Mouse (Mus musculus) MN1 (cell line): Measurements from ENCODE around the gene Fkbp15.

Source experiments
- DNase-seq: peaks from one replicate; pipeline ENCODE4 v3.0.0-alpha.2; 2016; ENCODE audit warnings: low spot score

Gene Fkbp15

DNA sequence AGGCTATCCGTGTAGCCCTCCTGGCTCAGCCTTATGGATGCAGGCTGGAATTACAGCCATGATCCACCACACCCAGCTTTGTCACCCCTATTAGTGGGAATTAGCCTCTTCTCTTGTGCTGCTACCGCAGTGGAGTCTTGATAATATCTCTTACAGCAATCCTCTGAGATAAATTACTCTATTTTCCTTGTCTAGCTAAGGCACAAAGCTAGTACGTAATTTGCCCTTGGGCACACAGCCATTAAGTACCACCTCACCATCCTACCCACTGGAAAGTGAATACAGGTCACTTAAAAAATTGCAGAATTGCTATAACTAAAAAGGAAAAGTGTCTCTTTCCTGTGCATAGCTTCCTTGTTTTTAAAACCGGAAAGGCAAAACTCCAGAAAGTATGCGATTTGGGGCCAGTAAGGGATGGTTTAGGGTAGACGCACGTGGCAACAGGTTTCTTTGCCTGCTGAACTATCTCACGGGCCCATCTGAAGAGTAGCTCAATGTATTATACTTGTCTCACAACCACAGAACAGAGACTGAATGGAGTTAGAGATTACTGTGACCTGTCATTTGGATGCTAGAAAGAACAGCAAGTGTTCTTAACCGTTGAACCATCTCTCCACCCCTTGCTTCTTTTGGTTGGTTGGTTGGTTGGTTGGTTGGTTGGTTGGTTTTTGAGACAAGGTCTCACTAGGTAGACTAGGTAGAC lies 12.6 kb upstream of the Fkbp15 start:
- no peak for DNase-seq

- DNase-seq: no peak
Measured at GRCm38 (mm10) chr4:62372410-62372809, 12.1 kb upstream of the Fkbp15 start.

DNA sequence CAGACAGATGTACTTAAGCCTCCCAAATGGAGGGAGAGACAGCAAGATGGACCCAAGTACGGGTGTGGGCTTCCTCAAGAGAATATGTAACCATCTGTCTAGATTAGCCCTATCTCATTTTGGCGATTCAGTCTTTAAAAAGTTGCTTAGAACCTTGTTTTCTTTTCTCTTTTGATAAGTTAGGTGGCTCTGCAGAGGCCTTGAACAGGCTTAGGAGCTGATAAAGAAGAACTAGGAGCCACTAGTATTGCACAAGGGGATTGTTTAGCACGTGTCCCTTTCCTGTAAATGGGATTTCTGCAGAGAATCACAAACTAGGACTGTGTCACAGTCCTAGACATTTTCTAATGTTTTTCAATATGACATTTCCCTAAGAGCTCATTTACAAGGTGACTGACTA lies 8.7 kb upstream of the Fkbp15 start:
- no peak for DNase-seq

DNA sequence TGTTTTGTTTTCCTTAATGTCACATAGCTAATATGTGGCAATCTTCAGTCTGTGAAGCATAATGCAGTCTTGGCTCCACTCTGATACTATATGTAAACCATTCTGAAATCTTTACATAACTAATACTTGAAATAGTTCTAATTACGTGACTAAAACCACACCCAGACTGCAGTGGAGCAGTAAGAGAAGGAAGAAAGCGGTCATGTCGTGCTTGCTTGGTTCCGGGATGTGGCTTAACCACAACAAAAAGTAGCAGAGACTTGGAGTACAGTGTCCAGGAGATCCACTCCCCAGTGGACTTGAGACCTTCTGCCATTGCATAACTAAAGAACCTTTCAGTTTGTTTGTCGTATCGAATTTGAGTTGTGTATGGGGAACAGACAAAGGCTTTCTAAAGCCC lies 7.2 kb upstream of the Fkbp15 start:
- no peak for DNase-seq

GRCm38 (mm10) chr4:62366291-62366690 lies 5.9 kb upstream of the Fkbp15 start:
- DNase-seq: no peak

- DNase-seq: no peak
Measured at GRCm38 (mm10) chr4:62364299-62364698, 4.0 kb upstream of the Fkbp15 start.

GRCm38 (mm10) chr4:62362437-62362836 lies 2.1 kb upstream of the Fkbp15 start:
- no peak for DNase-seq

GRCm38 (mm10) chr4:62361997-62362396 lies 1.6 kb upstream of the Fkbp15 start:
- DNase-seq: no peak

GRCm38 (mm10) chr4:62361571-62361970 lies 1.2 kb upstream of the Fkbp15 start:
- no peak for DNase-seq

DNA sequence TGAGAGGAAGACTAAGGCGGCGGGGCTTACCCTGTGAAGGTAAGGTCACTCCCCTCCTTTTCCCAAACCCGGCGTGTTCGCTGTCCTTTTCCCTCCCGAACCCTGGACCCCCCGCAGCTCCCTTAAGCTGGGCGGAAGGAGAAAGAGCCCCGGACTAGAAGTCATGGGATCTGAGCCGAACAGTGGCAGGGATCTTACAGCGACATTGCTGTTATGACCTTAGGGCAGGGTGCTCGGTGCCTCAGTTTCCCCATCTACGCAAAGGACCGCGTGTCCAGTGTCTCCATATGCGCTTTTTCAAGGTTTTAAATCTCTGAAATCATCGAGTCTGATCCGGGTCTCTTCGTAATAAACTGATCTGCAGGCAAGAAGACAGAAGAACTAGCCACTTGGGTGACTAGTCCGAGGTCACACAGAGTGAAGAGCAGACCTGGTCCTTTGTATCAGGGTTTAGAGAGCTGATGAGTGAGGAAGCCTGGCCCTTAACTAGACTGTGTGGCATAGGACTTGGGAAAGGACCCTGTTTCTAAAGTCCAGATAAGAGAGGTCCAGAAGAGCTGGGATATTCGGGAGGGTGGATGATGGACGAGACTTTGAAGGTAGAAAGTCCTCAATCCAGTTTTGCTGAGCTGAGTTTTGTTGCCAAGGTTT lies 582 bp upstream of the Fkbp15 start:
- no peak for DNase-seq

- peak; percentile 52 for DNase-seq
Measured at GRCm38 (mm10) chr4:62359256-62359775, 1.0 kb downstream of the Fkbp15 start.

DNA sequence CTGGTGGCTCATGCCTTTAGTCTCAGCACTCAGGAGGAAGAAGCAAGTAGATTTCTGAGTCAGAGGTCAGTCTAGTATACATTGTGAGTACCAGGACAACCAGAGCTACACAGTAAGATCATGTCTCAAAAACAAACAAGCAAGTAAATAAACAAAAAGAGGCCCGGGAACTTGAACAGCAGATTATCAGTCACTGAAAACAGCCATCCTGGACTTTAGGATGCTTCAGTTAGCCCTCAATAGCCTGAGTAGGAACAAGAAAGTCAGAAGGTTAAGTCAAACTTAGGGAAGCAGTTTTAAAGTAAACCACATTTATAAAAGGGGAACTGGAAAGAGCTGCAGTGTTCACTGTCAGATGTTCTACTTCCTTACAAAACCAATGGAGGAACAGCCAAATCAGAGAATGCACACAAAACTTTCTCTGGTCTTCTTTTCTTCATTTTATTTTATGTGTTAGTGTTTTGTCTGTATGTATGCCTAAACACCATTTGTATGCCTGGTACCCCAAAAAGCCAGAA lies 2.7 kb downstream of the Fkbp15 start:
- no peak for DNase-seq

DNA sequence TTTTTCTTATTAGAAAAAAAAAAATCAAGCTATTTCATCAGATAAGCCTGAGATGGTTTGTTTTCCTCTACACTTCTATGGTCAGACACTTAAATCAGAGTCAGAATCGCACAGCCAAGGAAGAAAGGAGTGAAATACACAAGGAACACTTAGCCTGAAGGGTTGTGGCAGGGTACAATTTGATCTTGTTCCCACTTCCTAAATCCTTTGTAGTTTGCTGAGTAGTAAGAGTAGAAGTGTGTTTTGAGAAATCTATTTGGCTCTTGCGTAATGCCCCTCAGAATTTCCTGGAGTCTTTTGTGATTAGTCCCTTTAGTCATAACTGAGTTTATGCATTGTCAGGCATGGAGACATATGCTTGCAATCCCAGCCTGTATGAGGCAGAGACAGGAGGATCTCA lies 11.0 kb downstream of the Fkbp15 start:
- DNase-seq: no peak

- no peak for DNase-seq
Measured at GRCm38 (mm10) chr4:62348329-62348705, 12.0 kb downstream of the Fkbp15 start.

- DNase-seq: no peak
Measured at GRCm38 (mm10) chr4:62347605-62348328, 12.6 kb downstream of the Fkbp15 start.

- DNase-seq: no peak
Measured at GRCm38 (mm10) chr4:62345827-62346226, 14.5 kb downstream of the Fkbp15 start.

DNA sequence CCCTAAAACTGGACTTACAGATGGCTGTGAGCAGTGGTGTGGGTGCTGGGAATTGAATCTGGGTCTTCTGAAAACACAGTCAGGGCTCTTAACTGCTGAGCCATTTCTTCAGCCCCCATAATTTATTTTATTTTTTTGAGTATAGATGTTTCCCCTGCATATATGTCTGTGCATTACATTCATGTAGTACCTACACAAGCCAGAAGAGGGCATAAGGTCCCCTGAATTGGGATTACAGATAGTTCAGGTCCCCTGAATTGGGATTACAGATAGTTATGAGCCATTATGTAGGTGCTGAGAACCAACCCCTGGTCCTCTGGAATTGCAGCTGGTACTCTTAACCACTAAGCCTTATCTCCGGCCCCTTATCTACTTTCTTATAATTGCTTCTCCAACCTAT lies 16.3 kb downstream of the Fkbp15 start:
- DNase-seq: no peak

DNA sequence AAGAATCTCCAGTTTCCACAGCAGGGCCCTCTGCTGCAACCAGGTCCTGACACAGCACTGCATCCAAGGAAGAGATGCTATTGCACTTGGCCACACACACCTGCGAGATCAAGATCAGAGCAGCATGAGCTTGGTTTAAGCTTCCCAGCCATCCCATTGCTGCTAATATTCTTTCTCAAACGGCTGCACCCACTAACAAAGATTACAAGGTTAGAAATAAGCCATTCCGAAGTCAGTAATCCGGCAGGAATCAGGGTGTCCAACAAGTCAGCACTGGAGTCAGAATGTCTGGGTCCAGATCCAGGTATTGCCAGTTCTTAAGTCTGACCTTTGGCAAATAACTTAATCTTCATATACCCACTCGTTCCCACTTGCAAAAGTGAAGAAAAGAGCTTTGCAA lies 21.8 kb downstream of the Fkbp15 start:
- DNase-seq: no peak

- DNase-seq: peak; percentile 38
Measured at GRCm38 (mm10) chr4:62331977-62332376, 28.4 kb downstream of the Fkbp15 start.

- DNase-seq: no peak
Measured at GRCm38 (mm10) chr4:62328941-62329660, 31.2 kb downstream of the Fkbp15 start.

DNA sequence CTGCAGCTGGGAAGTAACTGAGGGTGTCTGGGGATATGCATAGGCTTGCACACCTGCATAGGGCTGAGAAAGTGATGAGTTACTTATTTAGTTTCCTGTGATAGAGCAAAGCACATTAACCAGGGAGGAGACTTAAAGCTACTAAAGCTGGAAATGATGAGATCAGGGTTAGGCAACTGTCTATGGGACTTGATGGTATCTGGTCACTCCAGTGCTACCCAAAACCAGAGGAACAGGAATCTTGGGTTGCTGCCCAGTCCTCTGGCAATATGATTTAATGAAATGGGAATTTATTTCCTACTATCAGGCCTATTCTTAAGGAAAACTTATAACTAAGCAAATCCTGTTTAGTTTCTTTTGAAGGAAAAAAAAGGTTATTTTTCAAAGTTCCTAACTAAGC lies 34.2 kb downstream of the Fkbp15 start:
- DNase-seq: peak; percentile 23

DNA sequence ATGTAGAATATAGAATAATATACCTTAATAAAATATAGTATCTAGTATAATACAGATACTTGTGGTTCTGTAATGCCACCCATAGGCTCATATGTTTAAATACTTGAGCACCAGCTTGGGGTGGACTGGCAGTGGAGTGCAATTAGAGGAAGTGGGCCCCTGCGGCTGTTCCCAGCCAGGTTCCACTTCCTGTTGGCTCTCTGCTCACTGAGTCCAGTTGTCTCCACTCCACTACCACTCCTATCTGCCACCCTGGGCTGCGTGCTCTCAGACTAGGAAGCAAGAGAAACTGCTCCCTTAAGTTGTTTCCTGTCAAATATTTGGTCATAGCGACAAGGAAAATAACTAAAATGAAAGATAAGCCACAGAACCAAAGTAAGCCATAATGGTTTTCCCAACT lies 37.7 kb downstream of the Fkbp15 start:
- no peak for DNase-seq
